Mouse (Mus musculus) hindbrain, embryonic 11.5 days (tissue): ENCODE measurements around the gene Dcx. TPM values are rescaled to one million over a fixed set of nuclear protein-coding genes. Genes with fewer than 3 reads are reported as not detected.

Experiments
- polyA plus RNA-seq: library from polyadenylated mRNA; unstranded; fragments of >200 nt; fragmentation: Nextera tagmentation; extraction: Ambion mirVana; gene quantifications from 2 replicates; pipeline ENCODE4 v1.2.1, GENCODE M21; 2014

Gene Dcx
- polyA plus RNA-seq, 1 experiment from 2014 or later: 180 TPM

Other genes starting within 250 kb of the Dcx start
- gene Capn6, start 105.9 kb downstream of the Dcx start, polyA plus RNA-seq: 22.6 and 26.4 TPM in 2 replicates
- gene A730046J19Rik, start 220.4 kb upstream of the Dcx start, polyA plus RNA-seq: 0.19 and 0.31 TPM in 2 replicates